Mouse (Mus musculus) hindbrain, embryonic 14.5 days (tissue): Measurements from ENCODE around the gene Hoxa3. TPM values are rescaled to one million over a fixed set of nuclear protein-coding genes. Genes with fewer than 3 reads are reported as not detected.

ENCODE experiments used
- ATAC-seq: fragments of 200-750 bp; cut with Nextera tagmentation; 2 replicates; pipeline ENCODE4 v1.8.0; 2017; ENCODE audit warnings: moderate number of reproducible peaks, mild to moderate bottlenecking, moderate TSS enrichment, moderate library complexity; ENCODE audit not compliant: low FRiP score
- DNase-seq: peaks from one replicate; pipeline ENCODE4 v3.0.0-alpha.2; 2015; ENCODE audit warnings: low spot score
- H3K27ac ChIP-seq: fragments of 300-500 bp; sonication (generic); 2 replicates; pipeline ENCODE4 v1.5.1; 2014; ENCODE audit warnings: mild to moderate bottlenecking, moderate library complexity
- H3K27me3 ChIP-seq: fragments of 300-500 bp; sonication (generic); 2 replicates; pipeline ENCODE4 v1.6.1; 2014; ENCODE audit warnings: mild to moderate bottlenecking, low read length, mixed read lengths; ENCODE audit not compliant: control insufficient read depth, insufficient read depth
- H3K36me3 ChIP-seq: fragments of 300-500 bp; sonication (generic); replicated peaks from 2 replicates; pipeline ENCODE4 v1.6.1; 2014; ENCODE audit not compliant: control insufficient read depth, insufficient read depth
- H3K4me1 ChIP-seq: fragments of 300-500 bp; sonication (generic); replicated peaks from 2 replicates; pipeline ENCODE4 v1.6.1; 2014; ENCODE audit warnings: antibody characterized with exemption, low read length, mixed read lengths; ENCODE audit not compliant: control insufficient read depth, insufficient read depth
- H3K4me2 ChIP-seq: fragments of 300-500 bp; sonication (generic); replicated peaks from 2 replicates; pipeline ENCODE4 v1.6.1; 2014; ENCODE audit warnings: mild to moderate bottlenecking, moderate library complexity
- H3K4me3 ChIP-seq: fragments of 300-500 bp; sonication (generic); replicated peaks from 2 replicates; pipeline ENCODE4 v1.5.1; 2014; ENCODE audit warnings: mild to moderate bottlenecking, low read length
- H3K9ac ChIP-seq: fragments of 300-500 bp; sonication (generic); 2 replicates; pipeline ENCODE4 v1.6.1; 2014
- H3K9me3 ChIP-seq: fragments of 300-500 bp; sonication (generic); 2 replicates; pipeline ENCODE4 v1.6.1; 2016; ENCODE audit warnings: low read length; ENCODE audit not compliant: control insufficient read depth
- WGBS: fragments of 180-500 bp; shearing (Covaris S2); extraction: QIAGEN DNeasy Blood & Tissue Kit; methylation state at CpG from one replicate; pipeline ENCODE4 v1.1.7; 2014; 5-methylcytosine and 5-hydroxymethylcytosine counted together
- polyA plus RNA-seq: library from polyadenylated mRNA; unstranded; fragments of >200 nt; fragmentation: Nextera tagmentation; extraction: Ambion mirVana; gene quantifications from 2 replicates; pipeline ENCODE4 v1.2.1, GENCODE M21; 2014

The Hoxa3 gene
- polyA plus RNA-seq, 1 experiment from 2014 or later: 24.9 TPM

GRCm38 (mm10) chr6:52168191-52169055 is 44.7 kb downstream of the Hoxa3 start:
- H3K27me3 ChIP-seq: peaks cover 52% of the 10 kb centered on the region
- peak overlapping the region; percentile 81 for H3K4me2 ChIP-seq
- peak overlapping the region; percentile 100 for H3K27ac ChIP-seq
- peaks cover 26% of the 10 kb centered on the region for H3K4me1 ChIP-seq
- H3K4me3 ChIP-seq: peak overlapping the region; percentile 71
- H3K36me3 ChIP-seq: no peaks in the 10 kb centered on the region
- no peaks in the 10 kb centered on the region for H3K9me3 ChIP-seq
- ATAC-seq (no peak), DNase-seq (peak; percentile 69)
- peak overlapping the region; percentile 99 for H3K9ac ChIP-seq
- WGBS: under 1% methylated on average over 42 of the region's 42 CpGs

- Histone ChIP-seq H3K4me3 (peak overlapping the region; percentile 71), H3K4me1 (peaks cover 26% of the 10 kb centered on the region), H3K27me3 (peaks cover 48% of the 10 kb centered on the region), H3K4me2 (peak overlapping the region; percentile 81), H3K27ac (peak overlapping the region; percentile 100), H3K36me3 (0 out of 2 replicates have a peak, but pooled peaks cover 3% of the 10 kb centered on the region), H3K9ac (peak overlapping the region; percentile 99), H3K9me3 (no peaks in the 10 kb centered on the region)
- DNase-seq (no peak), ATAC-seq (no peak)
- 5% methylated on average over 14 of the region's 14 CpGs for WGBS
Observed at GRCm38 (mm10) chr6:52167736-52168161, 45.4 kb downstream of the Hoxa3 start.

GRCm38 (mm10) chr6:52167176-52167575 is 46.0 kb downstream of the Hoxa3 start:
- ATAC-seq (no peak), DNase-seq (no peak)
- Histone ChIP-seq H3K27ac (peak overlapping the region; percentile 100), H3K4me2 (peak overlapping the region; percentile 81), H3K9ac (peak overlapping the region; percentile 99), H3K36me3 (0 out of 2 replicates have a peak, but pooled peaks cover 3% of the 10 kb centered on the region), H3K4me1 (peaks cover 24% of the 10 kb centered on the region), H3K27me3 (peaks cover 47% of the 10 kb centered on the region), H3K4me3 (peak overlapping the region; percentile 71), H3K9me3 (no peaks in the 10 kb centered on the region)
- 8% methylated on average over 1 of the region's 1 CpGs for WGBS

GRCm38 (mm10) chr6:52166431-52167077 is 46.6 kb downstream of the Hoxa3 start:
- Histone ChIP-seq H3K4me2 (peak overlapping the region; percentile 81), H3K4me1 (peaks cover 18% of the 10 kb centered on the region), H3K36me3 (0 out of 2 replicates have a peak, but pooled peaks cover 3% of the 10 kb centered on the region), H3K4me3 (peak overlapping the region; percentile 71), H3K9ac (peak overlapping the region; percentile 99), H3K27ac (peak overlapping the region; percentile 100), H3K27me3 (peaks cover 44% of the 10 kb centered on the region), H3K9me3 (no peaks in the 10 kb centered on the region)
- peak; percentile 46 for DNase-seq
- no peak for ATAC-seq
- WGBS: 4% methylated on average over 4 of the region's 4 CpGs

GRCm38 (mm10) chr6:52165441-52166370 is 47.4 kb downstream of the Hoxa3 start:
- peak overlapping the region; percentile 100 for H3K27ac ChIP-seq
- H3K4me3 ChIP-seq: peak overlapping the region; percentile 71
- H3K27me3 ChIP-seq: peaks cover 36% of the 10 kb centered on the region
- WGBS: under 1% methylated on average over 28 of the region's 28 CpGs
- H3K9me3 ChIP-seq: no peaks in the 10 kb centered on the region
- H3K4me1 ChIP-seq: peaks cover 10% of the 10 kb centered on the region
- H3K4me2 ChIP-seq: peak overlapping the region; percentile 81
- peak overlapping the region; percentile 99 for H3K9ac ChIP-seq
- peak; percentile 51 for DNase-seq
- no peak for ATAC-seq
- H3K36me3 ChIP-seq: 0 out of 2 replicates have a peak, but pooled peaks cover 3% of the 10 kb centered on the region

GRCm38 (mm10) chr6:52164626-52165440 is 48.3 kb downstream of the Hoxa3 start, which contains the start of gene Hoxa2:
Hoxa2 (minus strand) TSS chr6:52164831.
- H3K36me3 ChIP-seq: 0 out of 2 replicates have a peak, but pooled peaks cover 3% of the 10 kb centered on the region
- H3K27ac ChIP-seq: peak within 1 kb of the TSS; percentile 100
- under 1% methylated on average over 25 of the region's 25 CpGs for WGBS
- peak within 1 kb of the TSS; percentile 71 for H3K4me3 ChIP-seq
- peak; percentile 72 for DNase-seq
- peak within 1 kb of the TSS; percentile 99 for H3K9ac ChIP-seq
- no peaks in the 10 kb centered on the region for H3K9me3 ChIP-seq
- H3K4me2 ChIP-seq: peak within 1 kb of the TSS; percentile 81
- H3K4me1 ChIP-seq: peaks cover 2% of the 10 kb centered on the region
- ATAC-seq: peak; percentile 67
- H3K27me3 ChIP-seq: peaks cover 30% of the 10 kb centered on the region

- H3K9me3 ChIP-seq: no peaks in the 10 kb centered on the region
- peak; percentile 18; the same call in 1 of the 2 replicates for ATAC-seq
- peaks cover 7% of the 10 kb centered on the region; the same call in 1 of the 2 replicates for H3K4me1 ChIP-seq
- H3K9ac ChIP-seq: peak overlapping the region; percentile 99
- no peak for DNase-seq
- H3K4me3 ChIP-seq: peak overlapping the region; percentile 71
- WGBS: under 1% methylated on average over 38 of the region's 39 CpGs
- peak overlapping the region; percentile 81 for H3K4me2 ChIP-seq
- peaks cover 33% of the 10 kb centered on the region; the same call in 1 of the 2 replicates for H3K27me3 ChIP-seq
- H3K36me3 ChIP-seq: 0 out of 2 replicates have a peak, but pooled peaks cover 3% of the 10 kb centered on the region
- peak overlapping the region; percentile 100 for H3K27ac ChIP-seq
Observed at GRCm38 (mm10) chr6:52164051-52164625, 49.0 kb downstream of the Hoxa3 start.
